Mouse (Mus musculus) midbrain, embryonic 10.5 days (tissue): ENCODE measurements at regions not wholly inside any gene's neighbourhood (a gene's known extent, or its start where the extent isn't known, plus 50 kb on each side); places are given as distances from the start of the nearest gene placed in this dataset.

Source experiments
- DNase-seq: peaks from one replicate; pipeline ENCODE4 v3.0.0-alpha.2; 2017; ENCODE audit warnings: low spot score
- H3K27ac ChIP-seq: fragments of 300-500 bp; sonication (generic); replicated peaks from 2 replicates; pipeline ENCODE4 v1.5.1; 2016; ENCODE audit warnings: mild to moderate bottlenecking
- H3K27me3 ChIP-seq: fragments of 300-500 bp; sonication (generic); 2 replicates; pipeline ENCODE4 v1.6.1; 2016; ENCODE audit warnings: low read depth, mild to moderate bottlenecking; ENCODE audit not compliant: poor library complexity, severe bottlenecking
- H3K36me3 ChIP-seq: fragments of 300-500 bp; sonication (generic); 2 replicates; pipeline ENCODE4 v1.6.1; 2016; ENCODE audit warnings: mild to moderate bottlenecking, moderate library complexity
- H3K4me1 ChIP-seq: fragments of 300-500 bp; sonication (generic); 2 replicates; pipeline ENCODE4 v1.6.1; 2016
- H3K4me3 ChIP-seq: fragments of 300-500 bp; sonication (generic); 2 replicates; pipeline ENCODE4 v1.5.1; 2016; ENCODE audit warnings: mild to moderate bottlenecking, moderate library complexity
- H3K9me3 ChIP-seq: fragments of 300-500 bp; sonication (generic); replicated peaks from 2 replicates; pipeline ENCODE4 v1.6.1; 2016; ENCODE audit warnings: mild to moderate bottlenecking
- WGBS: fragments of 180-500 bp; shearing (Covaris S2); methylation state at CpG from one replicate; pipeline ENCODE4 v1.1.7; 2016; 5-methylcytosine and 5-hydroxymethylcytosine counted together

- WGBS = 65% methylated on average over 3 of the region's 3 CpGs
- H3K9me3 ChIP-seq = no peaks in the 10 kb centered on the region
- H3K36me3 ChIP-seq = no peaks in the 10 kb centered on the region
- H3K27me3 ChIP-seq = no peaks in the 10 kb centered on the region
- DNase-seq = no peak
- peaks cover 4% of the 10 kb centered on the region; the same call in 1 of the 2 replicates for H3K4me1 ChIP-seq
- no peak overlapping the region for H3K4me3 ChIP-seq
- no peak overlapping the region for H3K27ac ChIP-seq
Measured at GRCm38 (mm10) chr1:169368758-169369157, 162.5 kb downstream of the Nuf2 start.

- no peak overlapping the region for H3K4me3 ChIP-seq
- H3K4me1 ChIP-seq = peaks cover 6% of the 10 kb centered on the region
- no peaks in the 10 kb centered on the region for H3K9me3 ChIP-seq
- WGBS = 74% methylated on average over 10 of the region's 10 CpGs
- H3K27me3 ChIP-seq = no peaks in the 10 kb centered on the region
- no peaks in the 10 kb centered on the region for H3K36me3 ChIP-seq
- H3K27ac ChIP-seq = no peak overlapping the region
- no peak for DNase-seq
Measured at GRCm38 (mm10) chr1:169367772-169368501, 163.3 kb downstream of the Nuf2 start.

GRCm38 (mm10) chr1:169367316-169367715 lies 163.9 kb downstream of the Nuf2 start:
- 67% methylated on average over 4 of the region's 4 CpGs for WGBS
- Histone ChIP-seq H3K4me3 (no peak overlapping the region), H3K9me3 (no peaks in the 10 kb centered on the region), H3K27me3 (no peaks in the 10 kb centered on the region), H3K36me3 (no peaks in the 10 kb centered on the region), H3K27ac (no peak overlapping the region), H3K4me1 (peaks cover 11% of the 10 kb centered on the region)
- no peak for DNase-seq

- WGBS = 46% methylated on average over 4 of the region's 4 CpGs
- no peak for DNase-seq
- no peak overlapping the region for H3K4me3 ChIP-seq
- no peak overlapping the region for H3K27ac ChIP-seq
- H3K9me3 ChIP-seq = no peaks in the 10 kb centered on the region
- peaks cover 7% of the 10 kb centered on the region for H3K4me1 ChIP-seq
- H3K27me3 ChIP-seq = no peaks in the 10 kb centered on the region
- H3K36me3 ChIP-seq = no peaks in the 10 kb centered on the region
Measured at GRCm38 (mm10) chr1:169362564-169362963, 168.7 kb downstream of the Nuf2 start.

GRCm38 (mm10) chr1:169357652-169358241 lies 173.5 kb downstream of the Nuf2 start:
- DNase-seq = no peak
- H3K9me3 ChIP-seq = no peaks in the 10 kb centered on the region
- H3K4me1 ChIP-seq = peaks cover 3% of the 10 kb centered on the region
- no peak overlapping the region for H3K27ac ChIP-seq
- no peaks in the 10 kb centered on the region for H3K36me3 ChIP-seq
- H3K27me3 ChIP-seq = no peaks in the 10 kb centered on the region
- no peak overlapping the region for H3K4me3 ChIP-seq
- WGBS = 85% methylated on average over 6 of the region's 6 CpGs

GRCm38 (mm10) chr1:169354021-169354420 lies 177.2 kb downstream of the Nuf2 start:
- H3K27me3 ChIP-seq = no peaks in the 10 kb centered on the region
- peaks cover 4% of the 10 kb centered on the region; the same call in 1 of the 2 replicates for H3K4me1 ChIP-seq
- no peaks in the 10 kb centered on the region for H3K9me3 ChIP-seq
- H3K4me3 ChIP-seq = no peak overlapping the region
- WGBS = 86% methylated on average over 5 of the region's 5 CpGs
- H3K36me3 ChIP-seq = no peaks in the 10 kb centered on the region
- H3K27ac ChIP-seq = no peak overlapping the region
- DNase-seq = no peak

- WGBS = 57% methylated on average over 2 of the region's 2 CpGs
Measured at GRCm38 (mm10) chr1:169347692-169348091, 183.6 kb downstream of the Nuf2 start.

GRCm38 (mm10) chr1:169346876-169347275 lies 184.4 kb downstream of the Nuf2 start:
- 85% methylated on average over 1 of the region's 1 CpGs for WGBS
- Histone ChIP-seq H3K4me1 (peaks cover 4% of the 10 kb centered on the region; the same call in 1 of the 2 replicates), H3K27ac (no peak overlapping the region), H3K4me3 (no peak overlapping the region), H3K27me3 (no peaks in the 10 kb centered on the region), H3K36me3 (no peaks in the 10 kb centered on the region), H3K9me3 (no peaks in the 10 kb centered on the region)
- no peak for DNase-seq

More at GRCm38 (mm10) chr1:169347692-169348091, 183.6 kb downstream of the Nuf2 start:
- H3K9me3 ChIP-seq = no peaks in the 10 kb centered on the region
- H3K4me1 ChIP-seq = peaks cover 4% of the 10 kb centered on the region; the same call in 1 of the 2 replicates
- no peak overlapping the region for H3K27ac ChIP-seq
- no peaks in the 10 kb centered on the region for H3K36me3 ChIP-seq
- H3K27me3 ChIP-seq = no peaks in the 10 kb centered on the region
- DNase-seq = no peak
- no peak overlapping the region for H3K4me3 ChIP-seq

GRCm38 (mm10) chr1:169341131-169341530 lies 190.1 kb downstream of the Nuf2 start:
- DNase-seq = no peak
- 74% methylated on average over 1 of the region's 1 CpGs for WGBS
- no peaks in the 10 kb centered on the region for H3K27me3 ChIP-seq

GRCm38 (mm10) chr1:169338461-169338860 lies 192.8 kb downstream of the Nuf2 start:
- no peak overlapping the region for H3K27ac ChIP-seq
- no peaks in the 10 kb centered on the region for H3K27me3 ChIP-seq
- H3K36me3 ChIP-seq = no peaks in the 10 kb centered on the region
- H3K9me3 ChIP-seq = no peaks in the 10 kb centered on the region
- no peak overlapping the region for H3K4me3 ChIP-seq
- no peaks in the 10 kb centered on the region for H3K4me1 ChIP-seq
- no peak for DNase-seq
- 74% methylated on average over 4 of the region's 4 CpGs for WGBS

More at GRCm38 (mm10) chr1:169341131-169341530, 190.1 kb downstream of the Nuf2 start:
- Histone ChIP-seq H3K27ac (no peak overlapping the region), H3K4me3 (no peak overlapping the region), H3K9me3 (no peaks in the 10 kb centered on the region), H3K4me1 (no peaks in the 10 kb centered on the region), H3K36me3 (no peaks in the 10 kb centered on the region)

GRCm38 (mm10) chr1:169332165-169332564 lies 199.1 kb downstream of the Nuf2 start:
- 87% methylated on average over 5 of the region's 5 CpGs for WGBS

GRCm38 (mm10) chr1:169313241-169313640 lies 218.0 kb downstream of the Nuf2 start:
- Histone ChIP-seq H3K27ac (no peak overlapping the region), H3K36me3 (no peaks in the 10 kb centered on the region), H3K9me3 (no peaks in the 10 kb centered on the region), H3K4me3 (no peak overlapping the region), H3K27me3 (no peaks in the 10 kb centered on the region), H3K4me1 (no peaks in the 10 kb centered on the region)
- 83% methylated on average over 8 of the region's 8 CpGs for WGBS
- no peak for DNase-seq

More at GRCm38 (mm10) chr1:169332165-169332564, 199.1 kb downstream of the Nuf2 start:
- no peak overlapping the region for H3K27ac ChIP-seq
- no peak overlapping the region for H3K4me3 ChIP-seq
- H3K36me3 ChIP-seq = no peaks in the 10 kb centered on the region
- H3K27me3 ChIP-seq = no peaks in the 10 kb centered on the region
- peaks cover 5% of the 10 kb centered on the region for H3K4me1 ChIP-seq
- H3K9me3 ChIP-seq = no peaks in the 10 kb centered on the region
- DNase-seq = no peak

- H3K9me3 ChIP-seq = no peaks in the 10 kb centered on the region
- H3K36me3 ChIP-seq = no peaks in the 10 kb centered on the region
- DNase-seq = no peak
- no peaks in the 10 kb centered on the region for H3K4me1 ChIP-seq
- no peak overlapping the region for H3K4me3 ChIP-seq
- H3K27me3 ChIP-seq = no peaks in the 10 kb centered on the region
- WGBS = 91% methylated on average over 5 of the region's 5 CpGs
- H3K27ac ChIP-seq = no peak overlapping the region
Measured at GRCm38 (mm10) chr1:169283440-169283839, 247.8 kb downstream of the Nuf2 start.
